Mouse (Mus musculus) spleen, adult 2 months (tissue): ENCODE results near the gene Mall.

Experiments
- CTCF ChIP-seq: fragments of 200-500 bp; IDR thresholded peaks from 2 replicates; pipeline ENCODE4 v1.5.1; 2011; ENCODE audit warnings: mild to moderate bottlenecking, inconsistent platforms; ENCODE audit not compliant: insufficient read depth, insufficient read length, insufficient replicate concordance; ENCODE audit errors: extremely low read depth
- POLR2A ChIP-seq: fragments of 200-500 bp; IDR thresholded peaks from 2 replicates; pipeline ENCODE4 v1.6.1; 2011; ENCODE audit warnings: low read depth, low read length, inconsistent platforms

GRCm38 (mm10) chr2:127760429-127761000 is 30.8 kb upstream of the Mall start:
- TF ChIP-seq CTCF (no peak), POLR2A (no peak)
